Mouse (Mus musculus): ENCODE results near the gene Lrrc1.
"Not testable (repeated sequence)": the region's sequence is repeated elsewhere in the genome, so short reads cannot be mapped to it uniquely, and the experiment has no call there.

The Lrrc1 gene

DNA sequence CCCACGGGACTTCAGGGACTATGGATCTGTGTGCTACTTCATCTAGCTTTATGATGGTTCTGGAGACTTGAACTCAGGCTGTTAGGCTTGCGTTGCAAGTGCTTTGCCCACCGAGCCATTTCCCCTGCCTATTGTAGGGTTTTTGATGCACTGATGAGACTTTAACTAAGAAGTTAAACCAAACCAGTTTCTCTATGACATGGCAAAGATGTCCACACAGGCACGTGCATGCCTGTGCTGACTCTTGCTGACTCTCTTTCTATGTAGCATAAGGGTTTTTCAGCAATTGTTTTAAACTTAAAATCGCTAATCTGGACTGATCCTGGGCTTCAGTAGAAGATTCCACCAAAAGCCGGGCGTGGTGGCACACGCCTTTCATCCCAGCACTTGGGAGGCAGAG is 33.3 kb upstream of the Lrrc1 start:
- Histone ChIP-seq H3K9me3 (ENCODE audit: low read length) (no peaks in the 10 kb centered on the region), H3K27me3 (ENCODE audit: insufficient read depth, low read length) (peaks cover 4% of the 10 kb centered on the region), H3K4me3 (replicated peaks; ENCODE audit: low read length) (no peak overlapping the region), H3K36me3 (ENCODE audit: insufficient read depth, low read length) (no peaks in the 10 kb centered on the region), H3K4me1 (replicated peaks; ENCODE audit: low read depth, low read length) (no peaks in the 10 kb centered on the region)
- TF ChIP-seq POU5F1 (IDR thresholded peaks at IDR 0.05; ENCODE audit: borderline replicate concordance, low read length), result no peak
- no peak for TF ChIP-seq NANOG (IDR thresholded peaks at IDR 0.05; ENCODE audit: borderline replicate concordance, low read length)
- no peak for TF ChIP-seq CTCF (conservative IDR thresholded peaks at IDR 0.05; ENCODE audit: low read length)

DNA sequence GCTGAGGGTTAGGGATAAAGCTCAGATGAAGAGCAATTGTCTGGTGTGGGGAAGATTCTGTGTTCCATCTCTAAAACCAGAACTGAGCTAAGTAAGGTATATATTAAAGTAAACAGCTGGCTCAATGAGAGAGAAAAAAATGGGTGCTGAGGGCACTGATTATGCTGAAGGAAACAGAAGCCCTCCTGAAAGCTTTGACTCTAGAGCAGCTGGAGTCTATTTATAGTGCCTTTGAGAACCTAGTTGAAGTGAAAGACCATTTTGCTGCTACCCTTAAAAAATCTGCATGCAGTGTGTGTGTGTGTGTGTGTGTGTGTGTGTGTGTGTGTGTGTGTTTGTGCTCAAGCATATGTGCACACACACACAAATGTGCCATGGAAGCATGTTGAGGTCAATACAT is 32.7 kb upstream of the Lrrc1 start:
- H3K9me3 ChIP-seq (ENCODE audit: low read length), result no peaks in the 10 kb centered on the region
- H3K27me3 ChIP-seq (ENCODE audit: insufficient read depth, low read length), result peaks cover 4% of the 10 kb centered on the region
- no peaks in the 10 kb centered on the region for H3K4me1 ChIP-seq (replicated peaks; ENCODE audit: low read depth, low read length)
- H3K4me3 ChIP-seq (replicated peaks; ENCODE audit: low read length), result no peak overlapping the region
- TF ChIP-seq POU5F1 (IDR thresholded peaks at IDR 0.05; ENCODE audit: borderline replicate concordance, low read length), result no peak
- TF ChIP-seq CTCF (conservative IDR thresholded peaks at IDR 0.05; ENCODE audit: low read length), result no peak
- no peak for TF ChIP-seq NANOG (IDR thresholded peaks at IDR 0.05; ENCODE audit: borderline replicate concordance, low read length)
- H3K36me3 ChIP-seq (ENCODE audit: insufficient read depth, low read length), result no peaks in the 10 kb centered on the region

DNA sequence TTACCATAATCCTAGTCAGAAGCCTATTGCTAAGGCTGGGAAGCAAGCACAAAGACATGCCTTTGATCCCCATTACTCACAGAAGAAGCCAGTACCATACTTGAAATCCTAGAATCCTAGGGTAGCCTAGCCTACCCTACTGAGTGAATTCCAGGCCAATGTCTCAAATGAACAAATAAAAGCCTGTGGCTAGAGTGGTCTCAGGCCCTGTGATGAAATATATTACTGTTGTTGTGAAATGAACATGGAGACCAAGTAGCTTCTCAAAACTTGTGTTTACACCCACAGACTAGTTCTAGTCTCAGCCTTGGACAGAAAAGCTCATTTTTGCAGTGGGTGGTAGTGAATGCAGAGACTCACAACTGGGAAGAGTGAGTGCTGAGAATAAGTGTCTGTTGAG is 31.6 kb upstream of the Lrrc1 start:
- Histone ChIP-seq H3K9me3 (ENCODE audit: low read length) (no peaks in the 10 kb centered on the region), H3K4me1 (replicated peaks; ENCODE audit: low read depth, low read length) (no peaks in the 10 kb centered on the region), H3K36me3 (ENCODE audit: insufficient read depth, low read length) (no peaks in the 10 kb centered on the region), H3K4me3 (replicated peaks; ENCODE audit: low read length) (no peak overlapping the region), H3K27me3 (ENCODE audit: insufficient read depth, low read length) (no peaks in the 10 kb centered on the region)
- TF ChIP-seq POU5F1 (IDR thresholded peaks at IDR 0.05; ENCODE audit: borderline replicate concordance, low read length) (no peak), NANOG (IDR thresholded peaks at IDR 0.05; ENCODE audit: borderline replicate concordance, low read length) (no peak), CTCF (conservative IDR thresholded peaks at IDR 0.05; ENCODE audit: low read length) (no peak)

DNA sequence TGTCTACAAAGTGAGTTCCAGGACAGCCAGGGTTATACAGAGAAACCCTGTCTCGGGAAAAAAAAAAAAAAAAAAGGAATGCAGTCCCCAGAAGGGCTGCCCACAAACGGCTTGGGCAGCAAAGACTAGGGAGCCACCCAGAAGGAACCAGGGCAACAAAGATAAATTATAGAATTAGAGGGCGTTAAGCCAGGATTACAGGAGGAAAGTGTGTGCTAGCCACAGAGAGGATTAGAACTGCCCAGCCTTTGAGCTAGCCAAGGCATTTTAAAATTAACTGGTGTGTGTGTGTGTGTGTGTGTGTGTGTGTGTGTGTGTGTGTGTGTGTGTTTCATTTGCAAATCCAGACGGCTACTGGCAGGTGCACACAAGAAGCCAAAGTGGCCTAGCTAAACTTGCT is 30.3 kb upstream of the Lrrc1 start:
- H3K4me3 ChIP-seq (replicated peaks; ENCODE audit: low read length), result not testable (repeated sequence)

DNA sequence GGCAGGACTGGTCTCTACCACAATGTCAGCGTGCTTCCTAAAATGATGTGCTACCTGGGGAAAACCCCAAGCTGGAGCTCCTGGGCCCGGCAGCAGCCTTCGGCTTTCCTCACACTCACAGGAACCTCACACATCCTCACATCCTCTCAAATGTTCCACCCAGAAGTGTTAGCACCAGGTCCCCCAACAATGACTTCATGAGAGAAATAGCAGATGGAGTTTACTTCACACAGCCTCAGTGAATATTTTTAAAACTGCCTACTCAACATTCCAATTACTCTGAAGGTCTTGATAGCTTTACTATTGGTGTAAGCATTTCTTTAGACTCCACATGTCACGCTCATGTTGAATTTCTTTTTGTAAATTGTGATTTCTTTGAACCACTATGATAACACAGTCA is 27.2 kb upstream of the Lrrc1 start:
- Histone ChIP-seq H3K4me3 (replicated peaks; ENCODE audit: low read length) (no peak overlapping the region), H3K36me3 (ENCODE audit: insufficient read depth, low read length) (no peaks in the 10 kb centered on the region), H3K27me3 (ENCODE audit: insufficient read depth, low read length) (no peaks in the 10 kb centered on the region), H3K9me3 (ENCODE audit: low read length) (no peaks in the 10 kb centered on the region), H3K4me1 (replicated peaks; ENCODE audit: low read depth, low read length) (no peaks in the 10 kb centered on the region)
- TF ChIP-seq POU5F1 (IDR thresholded peaks at IDR 0.05; ENCODE audit: borderline replicate concordance, low read length) (no peak), NANOG (IDR thresholded peaks at IDR 0.05; ENCODE audit: borderline replicate concordance, low read length) (no peak), CTCF (conservative IDR thresholded peaks at IDR 0.05; ENCODE audit: low read length) (no peak)

More for the DNA sequence above, 30.3 kb upstream of the Lrrc1 start:
- H3K4me1 ChIP-seq (replicated peaks; ENCODE audit: low read depth, low read length); H3K9me3 ChIP-seq (ENCODE audit: low read length); H3K27me3 ChIP-seq (ENCODE audit: insufficient read depth, low read length); H3K36me3 ChIP-seq (ENCODE audit: insufficient read depth, low read length): not testable (repeated sequence)

DNA sequence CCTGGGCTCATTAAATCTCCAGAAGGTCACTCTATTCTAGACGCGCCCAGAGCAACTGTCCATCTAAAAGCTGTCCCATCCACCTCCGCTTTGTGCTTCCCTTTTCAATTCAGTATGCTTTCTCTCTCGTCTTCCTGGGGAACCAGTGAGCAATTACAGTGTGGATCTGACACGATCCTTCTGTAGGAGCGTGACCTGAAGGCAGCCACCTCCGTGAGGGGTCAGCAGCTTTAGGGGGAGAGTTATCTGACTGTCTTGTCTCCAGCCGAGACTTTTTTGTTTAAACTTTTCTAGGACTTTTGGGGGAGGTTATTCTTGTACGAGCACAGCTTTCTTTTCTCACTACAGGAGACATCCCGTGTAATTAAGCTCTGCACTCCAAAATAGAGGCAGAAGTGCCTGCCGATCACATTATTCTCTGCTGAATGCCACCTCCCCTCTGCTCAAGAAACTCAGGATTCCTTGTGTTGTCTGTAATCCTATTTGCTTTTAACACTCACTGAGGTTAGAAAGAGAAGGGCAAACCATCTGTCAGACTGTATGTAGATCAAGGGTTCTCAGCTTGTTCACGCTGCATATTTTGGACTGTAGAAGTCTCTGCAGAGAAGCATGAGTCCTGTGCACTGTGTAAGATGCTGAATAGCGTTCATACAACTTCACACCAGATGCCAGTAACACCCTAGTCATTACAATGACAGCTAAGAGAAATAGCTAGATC is 24.3 kb upstream of the Lrrc1 start:
- Histone ChIP-seq H3K4me1 (replicated peaks; ENCODE audit: low read depth, low read length) (no peaks in the 10 kb centered on the region), H3K36me3 (ENCODE audit: insufficient read depth, low read length) (no peaks in the 10 kb centered on the region), H3K4me3 (replicated peaks; ENCODE audit: low read length) (no peak overlapping the region), H3K9me3 (ENCODE audit: low read length) (no peaks in the 10 kb centered on the region), H3K27me3 (ENCODE audit: insufficient read depth, low read length) (no peaks in the 10 kb centered on the region)
- no peak for TF ChIP-seq POU5F1 (IDR thresholded peaks at IDR 0.05; ENCODE audit: borderline replicate concordance, low read length)
- no peak for TF ChIP-seq CTCF (conservative IDR thresholded peaks at IDR 0.05; ENCODE audit: low read length)
- no peak for TF ChIP-seq NANOG (IDR thresholded peaks at IDR 0.05; ENCODE audit: borderline replicate concordance, low read length)

DNA sequence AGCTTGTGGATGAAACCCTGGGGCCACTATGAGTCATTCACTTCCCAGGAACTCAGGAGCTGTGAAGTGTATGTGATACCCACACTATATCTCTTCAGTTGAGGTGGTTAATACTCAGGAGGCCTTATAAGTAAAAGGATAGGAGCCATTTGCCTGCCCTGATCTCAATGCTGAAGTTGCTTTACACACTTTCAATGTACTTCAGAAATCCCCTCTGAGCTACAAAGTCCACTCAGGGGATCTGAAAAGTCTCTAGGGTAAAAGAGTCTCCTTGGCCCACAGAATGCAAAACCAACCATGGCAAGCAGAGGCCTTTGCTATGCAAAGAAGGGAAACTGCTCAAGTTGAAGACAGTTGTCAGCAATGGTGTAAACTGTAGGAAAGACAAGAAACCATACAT is 17.2 kb upstream of the Lrrc1 start:
- Histone ChIP-seq H3K36me3 (ENCODE audit: insufficient read depth, low read length) (no peaks in the 10 kb centered on the region), H3K27me3 (ENCODE audit: insufficient read depth, low read length) (no peaks in the 10 kb centered on the region), H3K4me3 (replicated peaks; ENCODE audit: low read length) (no peak overlapping the region), H3K4me1 (replicated peaks; ENCODE audit: low read depth, low read length) (no peaks in the 10 kb centered on the region), H3K9me3 (ENCODE audit: low read length) (peaks cover 26% of the 10 kb centered on the region)
- TF ChIP-seq NANOG (IDR thresholded peaks at IDR 0.05; ENCODE audit: borderline replicate concordance, low read length) (no peak), POU5F1 (IDR thresholded peaks at IDR 0.05; ENCODE audit: borderline replicate concordance, low read length) (no peak), CTCF (conservative IDR thresholded peaks at IDR 0.05; ENCODE audit: low read length) (no peak)

DNA sequence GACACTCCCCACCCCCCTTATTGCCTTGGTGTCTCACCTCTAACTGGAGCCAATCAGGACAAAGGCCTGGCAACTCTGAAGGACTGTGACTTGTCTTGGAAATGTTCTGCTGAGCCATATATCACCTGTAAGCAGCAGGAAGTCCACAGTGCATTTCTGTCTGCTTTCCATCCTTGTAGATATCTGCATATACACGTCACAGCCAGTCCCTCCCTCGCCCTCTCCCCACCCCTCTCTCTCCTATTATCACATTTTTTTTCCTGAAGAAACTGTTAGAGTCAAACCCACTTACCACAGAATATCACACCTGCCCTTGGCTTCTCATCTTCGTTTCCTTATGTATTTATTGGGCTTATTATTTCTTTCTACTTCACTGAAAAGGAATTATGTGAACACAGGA is 13.3 kb upstream of the Lrrc1 start:
- Histone ChIP-seq H3K4me3 (replicated peaks; ENCODE audit: low read length) (no peak overlapping the region), H3K9me3 (ENCODE audit: low read length) (peaks cover 18% of the 10 kb centered on the region), H3K4me1 (replicated peaks; ENCODE audit: low read depth, low read length) (no peaks in the 10 kb centered on the region), H3K36me3 (ENCODE audit: insufficient read depth, low read length) (no peaks in the 10 kb centered on the region), H3K27me3 (ENCODE audit: insufficient read depth, low read length) (peaks cover 1% of the 10 kb centered on the region)
- TF ChIP-seq NANOG (IDR thresholded peaks at IDR 0.05; ENCODE audit: borderline replicate concordance, low read length) (no peak), CTCF (conservative IDR thresholded peaks at IDR 0.05; ENCODE audit: low read length) (no peak), POU5F1 (IDR thresholded peaks at IDR 0.05; ENCODE audit: borderline replicate concordance, low read length) (no peak)

DNA sequence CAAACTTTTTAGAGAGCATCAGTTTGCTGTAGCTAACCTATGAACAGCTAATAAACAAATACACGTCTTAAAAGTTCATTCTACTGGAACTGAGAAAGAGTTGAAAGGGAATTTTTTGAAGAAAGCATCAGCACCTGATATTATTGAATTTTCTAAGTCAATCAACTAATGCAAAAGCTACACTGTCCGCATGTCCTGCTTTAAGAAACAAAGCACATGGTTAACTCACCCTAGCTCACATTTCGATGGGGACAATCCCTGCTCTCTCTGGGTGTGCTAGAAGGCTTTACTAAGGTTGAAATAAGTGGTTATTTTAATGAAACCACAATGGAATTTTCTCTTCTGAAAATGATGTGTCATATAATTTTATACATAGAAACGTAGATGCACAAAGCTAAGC is 12.5 kb upstream of the Lrrc1 start:
- H3K9me3 ChIP-seq (ENCODE audit: low read length), result peaks cover 11% of the 10 kb centered on the region
- H3K36me3 ChIP-seq (ENCODE audit: insufficient read depth, low read length), result no peaks in the 10 kb centered on the region
- H3K4me3 ChIP-seq (replicated peaks; ENCODE audit: low read length), result no peak overlapping the region
- peaks cover 6% of the 10 kb centered on the region for H3K27me3 ChIP-seq (ENCODE audit: insufficient read depth, low read length)
- H3K4me1 ChIP-seq (replicated peaks; ENCODE audit: low read depth, low read length), result no peaks in the 10 kb centered on the region
- TF ChIP-seq NANOG (IDR thresholded peaks at IDR 0.05; ENCODE audit: borderline replicate concordance, low read length) (no peak), CTCF (conservative IDR thresholded peaks at IDR 0.05; ENCODE audit: low read length) (no peak), POU5F1 (IDR thresholded peaks at IDR 0.05; ENCODE audit: borderline replicate concordance, low read length) (no peak)
